Mouse (Mus musculus) hindbrain, embryonic 11.5 days (tissue): ENCODE measurements around the gene Cnpy3. TPM values are rescaled to one million over a fixed set of nuclear protein-coding genes. Genes with fewer than 3 reads are reported as not detected.
A peak's percentile ranks its signal among the peaks of the same experiment; 100 is the strongest.

Experiments
- ATAC-seq: fragments of 200-750 bp; cut with Nextera tagmentation; 2 replicates; pipeline ENCODE4 v1.8.0; 2017; ENCODE audit warnings: mild to moderate bottlenecking, moderate TSS enrichment, moderate library complexity; ENCODE audit not compliant: low FRiP score
- DNase-seq: peaks from one replicate; pipeline ENCODE4 v3.0.0-alpha.2; 2015; ENCODE audit warnings: low spot score
- H3K27ac ChIP-seq: fragments of 300-500 bp; sonication (generic); 2 replicates; pipeline ENCODE4 v1.5.1; 2014; ENCODE audit warnings: mild to moderate bottlenecking, low read depth, low read length
- H3K27me3 ChIP-seq: fragments of 300-500 bp; sonication (generic); 2 replicates; pipeline ENCODE4 v1.6.1; 2014; ENCODE audit warnings: mild to moderate bottlenecking, low read length, moderate library complexity, mixed read lengths; ENCODE audit not compliant: control insufficient read depth, insufficient read depth
- H3K36me3 ChIP-seq: fragments of 300-500 bp; sonication (generic); 2 replicates; pipeline ENCODE4 v1.6.1; 2014; ENCODE audit warnings: mild to moderate bottlenecking, low read length, moderate library complexity, mixed read lengths; ENCODE audit not compliant: control insufficient read depth, insufficient read depth
- H3K4me1 ChIP-seq: fragments of 300-500 bp; sonication (generic); replicated peaks from 2 replicates; pipeline ENCODE4 v1.6.1; 2014; ENCODE audit warnings: low read length, mixed read lengths; ENCODE audit not compliant: control insufficient read depth, insufficient read depth
- H3K4me2 ChIP-seq: fragments of 300-500 bp; sonication (generic); replicated peaks from 2 replicates; pipeline ENCODE4 v1.6.1; 2014; ENCODE audit warnings: mild to moderate bottlenecking, low read depth, low read length
- H3K4me3 ChIP-seq: fragments of 300-500 bp; sonication (generic); 2 replicates; pipeline ENCODE4 v1.5.1; 2014; ENCODE audit warnings: low read depth, low read length
- H3K9ac ChIP-seq: fragments of 300-500 bp; sonication (generic); 2 replicates; pipeline ENCODE4 v1.6.1; 2014; ENCODE audit warnings: low read depth, low read length
- H3K9me3 ChIP-seq: fragments of 300-500 bp; sonication (generic); 2 replicates; pipeline ENCODE4 v1.6.1; 2016; ENCODE audit warnings: low read length; ENCODE audit not compliant: control insufficient read depth
- WGBS: fragments of 180-500 bp; shearing (Covaris S2); extraction: QIAGEN DNeasy Blood & Tissue Kit; methylation state at CpG from one replicate; pipeline ENCODE4 v1.1.7; 2014; 5-methylcytosine and 5-hydroxymethylcytosine counted together
- polyA plus RNA-seq: library from polyadenylated mRNA; unstranded; fragments of >200 nt; fragmentation: Nextera tagmentation; extraction: Ambion mirVana; gene quantifications from 2 replicates; pipeline ENCODE4 v1.2.1, GENCODE M21; 2014

The Cnpy3 gene
- polyA plus RNA-seq, 1 experiment from 2014 or later, result 53.4 TPM

GRCm38 (mm10) chr17:46750580-46750979 is 1.4 kb downstream of the Cnpy3 start:
- no peak for DNase-seq
- Histone ChIP-seq H3K4me3 (no peak overlapping the region), H3K9me3 (no peaks in the 10 kb centered on the region), H3K9ac (peak overlapping the region; percentile 70), H3K36me3 (no peaks in the 10 kb centered on the region), H3K4me2 (peak overlapping the region; percentile 84; the same call in 1 of the 2 replicates), H3K27ac (no peak overlapping the region), H3K27me3 (no peaks in the 10 kb centered on the region; the same call in 1 of the 2 replicates), H3K4me1 (peaks cover 4% of the 10 kb centered on the region; the same call in 1 of the 2 replicates)
- 99% methylated on average over 4 of the region's 4 CpGs for WGBS
- no peak for ATAC-seq

DNA sequence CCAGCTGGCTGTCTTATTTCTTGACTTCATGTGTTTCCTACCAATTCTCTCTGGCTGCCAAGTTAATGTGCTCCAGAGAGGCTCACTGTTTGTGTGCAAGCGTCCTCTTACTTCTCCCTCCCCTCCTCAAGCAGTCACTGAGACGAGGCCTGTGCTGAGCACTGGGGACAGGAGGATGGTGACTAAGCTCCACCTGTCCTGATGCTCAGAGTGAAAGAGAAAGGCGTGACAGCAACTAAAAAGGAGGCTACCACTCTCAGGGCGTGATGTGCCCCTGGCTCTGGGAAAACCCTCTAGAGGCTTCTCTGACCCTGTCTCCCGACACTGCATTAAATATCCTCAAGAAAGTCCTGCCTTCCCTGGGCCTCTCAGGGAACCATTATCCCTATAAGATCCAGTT is 2.7 kb downstream of the Cnpy3 start:
- no peak overlapping the region for H3K4me2 ChIP-seq
- H3K27ac ChIP-seq, result no peak overlapping the region
- no peaks in the 10 kb centered on the region for H3K9me3 ChIP-seq
- WGBS, result 91% methylated on average over 5 of the region's 5 CpGs
- peaks cover 4% of the 10 kb centered on the region; the same call in 1 of the 2 replicates for H3K4me1 ChIP-seq
- no peak for DNase-seq
- H3K36me3 ChIP-seq, result no peaks in the 10 kb centered on the region
- H3K27me3 ChIP-seq, result no peaks in the 10 kb centered on the region; the same call in 1 of the 2 replicates
- no peak for ATAC-seq
- no peak overlapping the region for H3K4me3 ChIP-seq
- H3K9ac ChIP-seq, result no peak overlapping the region

DNA sequence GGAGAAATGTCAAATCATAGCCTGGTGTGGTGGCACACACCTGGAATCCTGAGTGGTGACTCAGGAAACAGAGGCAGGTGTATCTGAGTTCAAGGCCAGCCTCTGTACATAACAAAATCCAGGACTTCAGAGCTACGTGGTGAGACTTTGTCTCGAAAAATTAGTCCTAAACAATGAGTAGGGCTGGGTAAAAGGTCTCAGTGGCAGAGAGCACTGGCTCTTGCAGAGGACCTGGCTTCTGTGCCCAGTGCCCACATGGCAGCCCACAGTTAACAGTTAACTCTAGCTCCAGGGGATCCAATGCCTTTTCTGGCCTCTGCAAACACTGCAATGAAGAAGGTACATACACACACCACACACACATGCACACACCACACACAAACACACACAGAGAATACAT is 4.2 kb downstream of the Cnpy3 start:
- Histone ChIP-seq H3K4me2 (no peak overlapping the region), H3K4me3 (no peak overlapping the region), H3K4me1 (peaks cover 4% of the 10 kb centered on the region; the same call in 1 of the 2 replicates), H3K9ac (no peak overlapping the region), H3K9me3 (no peaks in the 10 kb centered on the region), H3K36me3 (no peaks in the 10 kb centered on the region), H3K27ac (no peak overlapping the region), H3K27me3 (no peaks in the 10 kb centered on the region; the same call in 1 of the 2 replicates)
- 94% methylated on average over 2 of the region's 2 CpGs for WGBS
- ATAC-seq, result no peak
- DNase-seq, result no peak

GRCm38 (mm10) chr17:46747234-46747633 is 4.8 kb downstream of the Cnpy3 start:
- H3K4me2 ChIP-seq, result no peak overlapping the region
- H3K9me3 ChIP-seq, result no peaks in the 10 kb centered on the region
- 84% methylated on average over 8 of the region's 8 CpGs for WGBS
- H3K36me3 ChIP-seq, result no peaks in the 10 kb centered on the region
- H3K9ac ChIP-seq, result no peak overlapping the region
- H3K4me3 ChIP-seq, result no peak overlapping the region
- H3K4me1 ChIP-seq, result peaks cover 4% of the 10 kb centered on the region; the same call in 1 of the 2 replicates
- no peak for DNase-seq
- no peak for ATAC-seq
- no peak overlapping the region for H3K27ac ChIP-seq
- no peaks in the 10 kb centered on the region; the same call in 1 of the 2 replicates for H3K27me3 ChIP-seq

DNA sequence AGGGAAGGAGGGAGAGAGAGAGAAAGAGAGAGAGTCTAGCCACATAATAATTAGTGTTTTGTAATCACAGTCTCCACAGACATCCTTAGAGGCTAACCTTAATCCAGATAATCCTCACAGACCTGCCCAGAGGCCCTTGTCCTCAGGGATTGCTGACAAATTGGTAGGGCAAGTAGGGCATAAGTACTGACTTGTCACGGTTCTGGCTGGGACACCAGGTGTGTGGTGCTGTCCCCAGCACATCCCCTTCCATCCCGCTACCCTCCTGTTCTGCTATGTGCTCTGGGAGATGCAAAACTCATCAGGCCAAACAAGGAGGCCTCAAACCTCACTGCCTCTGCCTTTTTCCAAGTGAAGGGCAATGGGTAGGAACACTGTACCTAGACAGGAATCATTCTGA is 6.5 kb downstream of the Cnpy3 start:
- Histone ChIP-seq H3K4me3 (no peak overlapping the region), H3K9me3 (no peaks in the 10 kb centered on the region), H3K9ac (no peak overlapping the region), H3K27me3 (no peaks in the 10 kb centered on the region), H3K36me3 (no peaks in the 10 kb centered on the region), H3K4me1 (no peaks in the 10 kb centered on the region), H3K4me2 (no peak overlapping the region), H3K27ac (no peak overlapping the region)
- no peak for ATAC-seq
- DNase-seq, result no peak
- WGBS, result 83% methylated on average over 2 of the region's 2 CpGs

GRCm38 (mm10) chr17:46742986-46743385 is 9.0 kb downstream of the Cnpy3 start:
- H3K27me3 ChIP-seq, result no peaks in the 10 kb centered on the region
- no peak overlapping the region for H3K9ac ChIP-seq
- no peak overlapping the region for H3K27ac ChIP-seq
- H3K9me3 ChIP-seq, result no peaks in the 10 kb centered on the region
- 91% methylated on average over 9 of the region's 9 CpGs for WGBS
- no peak overlapping the region for H3K4me3 ChIP-seq
- H3K4me2 ChIP-seq, result no peak overlapping the region
- DNase-seq (no peak), ATAC-seq (no peak)
- H3K36me3 ChIP-seq, result no peaks in the 10 kb centered on the region
- H3K4me1 ChIP-seq, result no peaks in the 10 kb centered on the region

DNA sequence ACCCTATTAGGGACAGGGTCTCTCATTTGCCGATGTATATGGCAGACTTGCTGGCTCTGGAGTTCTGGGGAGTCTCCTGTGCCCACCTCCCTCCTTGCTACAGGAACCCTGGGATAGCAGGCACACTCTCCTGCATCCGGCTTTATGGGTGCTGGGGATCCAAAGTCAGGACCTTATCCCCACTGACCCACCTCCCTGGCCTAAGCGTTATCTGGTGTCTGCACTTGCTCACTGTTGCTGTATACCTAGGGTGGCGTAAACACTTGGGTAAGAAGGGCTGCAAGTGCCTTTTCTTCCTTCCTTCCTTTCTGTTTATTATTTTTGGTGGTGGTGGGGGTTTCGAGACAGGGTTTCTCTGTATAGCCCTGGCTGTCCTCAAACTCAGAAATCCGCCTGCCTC is 10.7 kb downstream of the Cnpy3 start:
- DNase-seq, result no peak
- Histone ChIP-seq H3K9ac (no peak overlapping the region), H3K9me3 (no peaks in the 10 kb centered on the region), H3K4me3 (no peak overlapping the region), H3K27me3 (no peaks in the 10 kb centered on the region), H3K4me1 (no peaks in the 10 kb centered on the region), H3K27ac (no peak overlapping the region), H3K36me3 (no peaks in the 10 kb centered on the region), H3K4me2 (no peak overlapping the region)
- no peak for ATAC-seq
- 93% methylated on average over 6 of the region's 6 CpGs for WGBS

GRCm38 (mm10) chr17:46736160-46736559 is 15.9 kb downstream of the Cnpy3 start:
- no peak overlapping the region for H3K27ac ChIP-seq
- no peak for ATAC-seq
- peak; percentile 39 for DNase-seq
- no peak overlapping the region for H3K4me3 ChIP-seq
- H3K4me2 ChIP-seq, result no peak overlapping the region
- no peaks in the 10 kb centered on the region for H3K27me3 ChIP-seq
- 73% methylated on average over 10 of the region's 10 CpGs for WGBS
- H3K36me3 ChIP-seq, result no peaks in the 10 kb centered on the region
- H3K9me3 ChIP-seq, result no peaks in the 10 kb centered on the region
- no peak overlapping the region for H3K9ac ChIP-seq
- H3K4me1 ChIP-seq, result no peaks in the 10 kb centered on the region

DNA sequence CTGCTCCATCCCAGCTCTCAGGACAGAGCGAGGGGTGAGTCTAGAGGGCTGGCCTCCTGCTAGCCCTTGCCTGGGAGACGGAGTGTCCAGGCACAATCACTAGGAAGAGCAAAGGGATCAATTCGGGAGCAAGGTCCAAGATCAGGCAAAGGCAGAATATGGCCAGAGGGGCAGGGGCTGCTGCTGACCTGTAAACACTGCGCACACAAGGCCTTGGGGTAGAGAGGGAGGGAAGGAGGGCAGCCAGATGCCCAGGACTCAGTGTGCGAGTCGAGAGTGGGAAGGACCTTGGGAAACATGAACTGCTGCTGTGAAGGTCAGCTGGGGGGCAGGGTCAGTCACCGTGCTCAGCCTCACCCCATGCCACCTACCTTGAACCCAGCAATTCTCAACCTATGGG is 16.7 kb downstream of the Cnpy3 start:
- no peaks in the 10 kb centered on the region for H3K4me1 ChIP-seq
- DNase-seq (no peak), ATAC-seq (no peak)
- no peaks in the 10 kb centered on the region for H3K27me3 ChIP-seq
- 83% methylated on average over 7 of the region's 7 CpGs for WGBS
- no peak overlapping the region for H3K9ac ChIP-seq
- H3K27ac ChIP-seq, result no peak overlapping the region
- no peaks in the 10 kb centered on the region for H3K36me3 ChIP-seq
- H3K9me3 ChIP-seq, result no peaks in the 10 kb centered on the region
- no peak overlapping the region for H3K4me3 ChIP-seq
- no peak overlapping the region for H3K4me2 ChIP-seq
